Mouse (Mus musculus): ENCODE measurements at regions not wholly inside any gene's neighbourhood (a gene's known extent, or its start where the extent isn't known, plus 50 kb on each side); places are given as distances from the start of the nearest gene placed in this dataset.

- TF ChIP-seq POLR2A (IDR thresholded peaks at IDR 0.05; ENCODE audit: extremely low read depth, insufficient read depth, low read length) (no peak), CTCF (IDR thresholded peaks at IDR 0.05; ENCODE audit: extremely low read depth, insufficient read depth, low read length) (peak; percentile 76)
Observed at GRCm38 (mm10) chr16:54983759-54984218, 314.0 kb downstream of the Zpld1 start.

Measured in cortical plate, adult 2 months (tissue).